Mouse (Mus musculus) R1 (cell line): ENCODE data around the gene Tcea2.
A peak's percentile ranks its signal among the peaks of the same experiment; 100 is the strongest.

Source experiments
- DNase-seq: peaks from one replicate; pipeline ENCODE4 v3.0.0-alpha.2; 2018; ENCODE audit warnings: low read depth, low spot score

Gene Tcea2

GRCm38 (mm10) chr2:181674934-181675333, 5.2 kb upstream of the Tcea2 start:
- no peak for DNase-seq

- peak; percentile 54 for DNase-seq
Observed at GRCm38 (mm10) chr2:181675454-181675853, 4.7 kb upstream of the Tcea2 start.

GRCm38 (mm10) chr2:181676424-181676823, 3.7 kb upstream of the Tcea2 start:
- no peak for DNase-seq

- no peak for DNase-seq
Observed at GRCm38 (mm10) chr2:181677096-181677754, 2.9 kb upstream of the Tcea2 start.

GRCm38 (mm10) chr2:181677755-181678098, 2.4 kb upstream of the Tcea2 start:
- DNase-seq = no peak

GRCm38 (mm10) chr2:181678780-181679179, 1.3 kb upstream of the Tcea2 start:
- DNase-seq = peak; percentile 91

GRCm38 (mm10) chr2:181680716-181681117, 607 bp downstream of the Tcea2 start:
- no peak for DNase-seq

- DNase-seq = no peak
Observed at GRCm38 (mm10) chr2:181681978-181682377, 1.9 kb downstream of the Tcea2 start.

GRCm38 (mm10) chr2:181683381-181683780, 3.3 kb downstream of the Tcea2 start:
- no peak for DNase-seq

GRCm38 (mm10) chr2:181684713-181685112, 4.6 kb downstream of the Tcea2 start:
- DNase-seq = no peak

- no peak for DNase-seq
Observed at GRCm38 (mm10) chr2:181685686-181686085, 5.6 kb downstream of the Tcea2 start.

- DNase-seq = no peak
Observed at GRCm38 (mm10) chr2:181687586-181687985, 7.5 kb downstream of the Tcea2 start.

- no peak for DNase-seq
Observed at GRCm38 (mm10) chr2:181689466-181690160, 9.5 kb downstream of the Tcea2 start.

GRCm38 (mm10) chr2:181691083-181691482, 11.0 kb downstream of the Tcea2 start:
- no peak for DNase-seq

GRCm38 (mm10) chr2:181691571-181691970, 11.5 kb downstream of the Tcea2 start:
- DNase-seq = no peak

GRCm38 (mm10) chr2:181692304-181692703, 12.2 kb downstream of the Tcea2 start:
- no peak for DNase-seq

- peak; percentile 80 for DNase-seq
Observed at GRCm38 (mm10) chr2:181693339-181694280, 13.5 kb downstream of the Tcea2 start, which contains the start of gene Rgs19. Rgs19 (minus strand) TSS chr2:181693977.

GRCm38 (mm10) chr2:181694581-181694980, 14.5 kb downstream of the Tcea2 start:
- DNase-seq = no peak

- no peak for DNase-seq
Observed at GRCm38 (mm10) chr2:181695776-181696175, 15.7 kb downstream of the Tcea2 start.

- peak; percentile 51 for DNase-seq
Observed at GRCm38 (mm10) chr2:181696801-181697420, 16.8 kb downstream of the Tcea2 start.

- DNase-seq = peak; percentile 70
Observed at GRCm38 (mm10) chr2:181698241-181698640, 18.1 kb downstream of the Tcea2 start, which contains the start of gene Lkaaear1. Lkaaear1 (minus strand) TSS chr2:181698442.

- no peak for DNase-seq
Observed at GRCm38 (mm10) chr2:181706668-181707067, 26.6 kb downstream of the Tcea2 start.
